Mouse (Mus musculus): ENCODE results near the gene Cd38. TPM values are rescaled to one million over a fixed set of nuclear protein-coding genes. Genes with fewer than 3 reads are reported as not detected.

The Cd38 gene
- 12.6 and 14.4 TPM in 2 replicates for polyA plus RNA-seq (2015; fragmentation: Nextera tagmentation; extraction: Ambion mirVana)

- ATAC-seq, result peak; percentile 2; the same call in 1 of the 2 replicates
- Histone ChIP-seq H3K27ac (ENCODE audit: low read length) (peak within 1 kb of the TSS; percentile 46), H3K9ac (ENCODE audit: low read depth, low read length) (peak within 1 kb of the TSS; percentile 70)
Observed at GRCm38 (mm10) chr5:43868253-43868652, at the start of gene Cd38. Gene Cd38, plus strand, starts transcription at chr5:43868553.

GRCm38 (mm10) chr5:43818695-43819094, 49.7 kb upstream of the Cd38 start, which contains the start of gene Bst1:
Gene Bst1, plus strand, starts transcription at chr5:43818885.
- Histone ChIP-seq H3K27me3 (replicated peaks; ENCODE audit: control insufficient read depth, insufficient read depth, low read length) (no peaks in the 10 kb centered on the region), H3K4me1 (ENCODE audit: control insufficient read depth, insufficient read depth, low read length) (peaks cover 3% of the 10 kb centered on the region; the same call in 1 of the 2 replicates), H3K9ac (ENCODE audit: low read depth, low read length) (no peak within 1 kb of the TSS), H3K36me3 (ENCODE audit: control insufficient read depth, insufficient read depth, low read length) (no peaks in the 10 kb centered on the region), H3K9me3 (ENCODE audit: control insufficient read depth, low read length) (no peaks in the 10 kb centered on the region), H3K27ac (ENCODE audit: low read length) (no peak within 1 kb of the TSS), H3K4me2 (ENCODE audit: low read depth, low read length) (no peak within 1 kb of the TSS), H3K4me3 (ENCODE audit: low read length) (no peak within 1 kb of the TSS)
- 54% methylated on average over 12 of the region's 12 CpGs for WGBS
- ATAC-seq, result peak; percentile 50; the same call in 1 of the 2 replicates

More at GRCm38 (mm10) chr5:43868253-43868652, at the start of gene Cd38:
- Histone ChIP-seq H3K27me3 (replicated peaks; ENCODE audit: control insufficient read depth, insufficient read depth, low read length) (no peaks in the 10 kb centered on the region), H3K4me1 (ENCODE audit: control insufficient read depth, insufficient read depth, low read length) (peaks cover 11% of the 10 kb centered on the region), H3K36me3 (ENCODE audit: control insufficient read depth, insufficient read depth, low read length) (no peaks in the 10 kb centered on the region), H3K9me3 (ENCODE audit: control insufficient read depth, low read length) (no peaks in the 10 kb centered on the region), H3K4me2 (ENCODE audit: low read depth, low read length) (peak within 1 kb of the TSS; percentile 83), H3K4me3 (ENCODE audit: low read length) (peak within 1 kb of the TSS; percentile 49)

GRCm38 (mm10) chr5:43820785-43821184, 47.6 kb upstream of the Cd38 start:
- Histone ChIP-seq H3K36me3 (ENCODE audit: control insufficient read depth, insufficient read depth, low read length) (no peaks in the 10 kb centered on the region), H3K9me3 (ENCODE audit: control insufficient read depth, low read length) (no peaks in the 10 kb centered on the region), H3K4me3 (ENCODE audit: low read length) (no peak overlapping the region), H3K9ac (ENCODE audit: low read depth, low read length) (no peak overlapping the region), H3K4me1 (ENCODE audit: control insufficient read depth, insufficient read depth, low read length) (peaks cover 3% of the 10 kb centered on the region; the same call in 1 of the 2 replicates), H3K27ac (ENCODE audit: low read length) (no peak overlapping the region), H3K27me3 (replicated peaks; ENCODE audit: control insufficient read depth, insufficient read depth, low read length) (no peaks in the 10 kb centered on the region), H3K4me2 (ENCODE audit: low read depth, low read length) (no peak overlapping the region)
- 79% methylated on average over 11 of the region's 11 CpGs for WGBS
- no peak for ATAC-seq

GRCm38 (mm10) chr5:43821538-43821937, 46.8 kb upstream of the Cd38 start, which contains the start of gene Fbxl5:
Gene Fbxl5, minus strand, starts transcription at chr5:43821638.
- no peak for ATAC-seq
- H3K9me3 ChIP-seq (ENCODE audit: control insufficient read depth, low read length), result no peaks in the 10 kb centered on the region
- peaks cover 3% of the 10 kb centered on the region; the same call in 1 of the 2 replicates for H3K4me1 ChIP-seq (ENCODE audit: control insufficient read depth, insufficient read depth, low read length)
- no peak within 1 kb of the TSS for H3K4me2 ChIP-seq (ENCODE audit: low read depth, low read length)
- no peak within 1 kb of the TSS for H3K4me3 ChIP-seq (ENCODE audit: low read length)
- no peak within 1 kb of the TSS for H3K9ac ChIP-seq (ENCODE audit: low read depth, low read length)
- no peaks in the 10 kb centered on the region for H3K36me3 ChIP-seq (ENCODE audit: control insufficient read depth, insufficient read depth, low read length)
- 86% methylated on average over 19 of the region's 19 CpGs for WGBS
- H3K27me3 ChIP-seq (replicated peaks; ENCODE audit: control insufficient read depth, insufficient read depth, low read length), result no peaks in the 10 kb centered on the region
- no peak within 1 kb of the TSS for H3K27ac ChIP-seq (ENCODE audit: low read length)

GRCm38 (mm10) chr5:43822199-43822598, 46.2 kb upstream of the Cd38 start:
- H3K4me3 ChIP-seq (ENCODE audit: low read length), result no peak overlapping the region
- WGBS, result 90% methylated on average over 8 of the region's 8 CpGs
- ATAC-seq, result no peak

GRCm38 (mm10) chr5:43822824-43823223, 45.5 kb upstream of the Cd38 start:
- Histone ChIP-seq H3K4me3 (ENCODE audit: low read length) (no peak overlapping the region), H3K4me1 (ENCODE audit: control insufficient read depth, insufficient read depth, low read length) (peaks cover 3% of the 10 kb centered on the region; the same call in 1 of the 2 replicates), H3K4me2 (ENCODE audit: low read depth, low read length) (no peak overlapping the region), H3K9me3 (ENCODE audit: control insufficient read depth, low read length) (no peaks in the 10 kb centered on the region), H3K27ac (ENCODE audit: low read length) (0 out of 2 replicates have a peak overlapping the region, but pooled peaks have one; percentile 9), H3K9ac (ENCODE audit: low read depth, low read length) (no peak overlapping the region), H3K36me3 (ENCODE audit: control insufficient read depth, insufficient read depth, low read length) (no peaks in the 10 kb centered on the region), H3K27me3 (replicated peaks; ENCODE audit: control insufficient read depth, insufficient read depth, low read length) (no peaks in the 10 kb centered on the region)
- WGBS, result 67% methylated on average over 3 of the region's 3 CpGs
- peak; percentile 77 for ATAC-seq

More at GRCm38 (mm10) chr5:43822199-43822598, 46.2 kb upstream of the Cd38 start:
- Histone ChIP-seq H3K4me2 (ENCODE audit: low read depth, low read length) (no peak overlapping the region), H3K9me3 (ENCODE audit: control insufficient read depth, low read length) (no peaks in the 10 kb centered on the region), H3K9ac (ENCODE audit: low read depth, low read length) (no peak overlapping the region), H3K36me3 (ENCODE audit: control insufficient read depth, insufficient read depth, low read length) (no peaks in the 10 kb centered on the region), H3K27me3 (replicated peaks; ENCODE audit: control insufficient read depth, insufficient read depth, low read length) (no peaks in the 10 kb centered on the region), H3K4me1 (ENCODE audit: control insufficient read depth, insufficient read depth, low read length) (peaks cover 3% of the 10 kb centered on the region; the same call in 1 of the 2 replicates), H3K27ac (ENCODE audit: low read length) (no peak overlapping the region)

- no peaks in the 10 kb centered on the region for H3K36me3 ChIP-seq (ENCODE audit: control insufficient read depth, insufficient read depth, low read length)
- H3K27me3 ChIP-seq (replicated peaks; ENCODE audit: control insufficient read depth, insufficient read depth, low read length), result no peaks in the 10 kb centered on the region
- H3K4me3 ChIP-seq (ENCODE audit: low read length), result no peak overlapping the region
- no peak overlapping the region for H3K9ac ChIP-seq (ENCODE audit: low read depth, low read length)
- H3K9me3 ChIP-seq (ENCODE audit: control insufficient read depth, low read length), result no peaks in the 10 kb centered on the region
- no peak overlapping the region for H3K27ac ChIP-seq (ENCODE audit: low read length)
- ATAC-seq, result peak; percentile 43; the same call in 1 of the 2 replicates
- H3K4me1 ChIP-seq (ENCODE audit: control insufficient read depth, insufficient read depth, low read length), result no peaks in the 10 kb centered on the region
- no peak overlapping the region for H3K4me2 ChIP-seq (ENCODE audit: low read depth, low read length)
- 87% methylated on average over 3 of the region's 3 CpGs for WGBS
Observed at GRCm38 (mm10) chr5:43824580-43824979, 43.8 kb upstream of the Cd38 start.

GRCm38 (mm10) chr5:43826883-43827282, 41.5 kb upstream of the Cd38 start:
- Histone ChIP-seq H3K4me3 (ENCODE audit: low read length) (no peak overlapping the region), H3K27me3 (replicated peaks; ENCODE audit: control insufficient read depth, insufficient read depth, low read length) (no peaks in the 10 kb centered on the region), H3K9ac (ENCODE audit: low read depth, low read length) (no peak overlapping the region), H3K4me2 (ENCODE audit: low read depth, low read length) (no peak overlapping the region), H3K27ac (ENCODE audit: low read length) (no peak overlapping the region), H3K36me3 (ENCODE audit: control insufficient read depth, insufficient read depth, low read length) (no peaks in the 10 kb centered on the region), H3K9me3 (ENCODE audit: control insufficient read depth, low read length) (no peaks in the 10 kb centered on the region), H3K4me1 (ENCODE audit: control insufficient read depth, insufficient read depth, low read length) (no peaks in the 10 kb centered on the region)
- no peak for ATAC-seq
- WGBS, result 85% methylated on average over 2 of the region's 2 CpGs

GRCm38 (mm10) chr5:43827366-43827765, 41.0 kb upstream of the Cd38 start:
- H3K4me2 ChIP-seq (ENCODE audit: low read depth, low read length), result no peak overlapping the region
- WGBS, result 71% methylated on average over 9 of the region's 9 CpGs
- H3K9ac ChIP-seq (ENCODE audit: low read depth, low read length), result no peak overlapping the region
- no peaks in the 10 kb centered on the region for H3K4me1 ChIP-seq (ENCODE audit: control insufficient read depth, insufficient read depth, low read length)
- ATAC-seq, result no peak
- H3K9me3 ChIP-seq (ENCODE audit: control insufficient read depth, low read length), result no peaks in the 10 kb centered on the region
- no peak overlapping the region for H3K4me3 ChIP-seq (ENCODE audit: low read length)
- no peak overlapping the region for H3K27ac ChIP-seq (ENCODE audit: low read length)
- H3K27me3 ChIP-seq (replicated peaks; ENCODE audit: control insufficient read depth, insufficient read depth, low read length), result no peaks in the 10 kb centered on the region
- H3K36me3 ChIP-seq (ENCODE audit: control insufficient read depth, insufficient read depth, low read length), result no peaks in the 10 kb centered on the region

GRCm38 (mm10) chr5:43836590-43836989, 31.8 kb upstream of the Cd38 start:
- H3K27me3 ChIP-seq (replicated peaks; ENCODE audit: control insufficient read depth, insufficient read depth, low read length), result no peaks in the 10 kb centered on the region
- no peaks in the 10 kb centered on the region for H3K9me3 ChIP-seq (ENCODE audit: control insufficient read depth, low read length)
- ATAC-seq, result no peak
- no peak overlapping the region for H3K9ac ChIP-seq (ENCODE audit: low read depth, low read length)
- H3K4me2 ChIP-seq (ENCODE audit: low read depth, low read length), result no peak overlapping the region
- 86% methylated on average over 7 of the region's 7 CpGs for WGBS
- no peaks in the 10 kb centered on the region for H3K36me3 ChIP-seq (ENCODE audit: control insufficient read depth, insufficient read depth, low read length)
- no peak overlapping the region for H3K4me3 ChIP-seq (ENCODE audit: low read length)
- no peaks in the 10 kb centered on the region for H3K4me1 ChIP-seq (ENCODE audit: control insufficient read depth, insufficient read depth, low read length)
- H3K27ac ChIP-seq (ENCODE audit: low read length), result no peak overlapping the region

Data from intestine, embryonic 16.5 days (tissue).